Mouse (Mus musculus) E14TG2a.4 (cell line): Measurements from ENCODE around the gene Myh6.

ENCODE experiments used
- CTCF ChIP-seq: conservative IDR thresholded peaks from 2 replicates; pipeline ENCODE4 v1.5.1; 2014; ENCODE audit warnings: low read length
- NANOG ChIP-seq: IDR thresholded peaks from 2 replicates; pipeline ENCODE4 v1.6.1; 2014; ENCODE audit warnings: borderline replicate concordance, low read length, mixed read lengths

DNA sequence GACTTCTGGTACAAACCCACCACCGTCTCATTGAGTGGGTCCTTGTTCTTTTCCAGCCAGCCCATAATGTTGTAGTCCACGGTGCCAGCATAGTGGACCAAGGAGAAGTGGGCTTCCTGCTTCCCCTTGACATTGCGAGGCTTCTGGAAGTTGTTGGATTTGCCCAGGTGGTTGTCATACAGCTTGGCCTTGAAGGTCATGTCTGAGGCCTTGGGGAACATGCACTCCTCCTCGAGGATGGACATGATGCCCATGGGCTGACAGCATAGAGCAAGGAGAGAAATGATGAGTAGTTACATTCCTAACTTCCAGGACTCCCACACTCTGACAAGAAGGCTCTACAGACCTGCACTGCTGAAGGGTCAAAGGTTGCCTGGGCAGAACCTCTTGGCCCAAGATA lies 8.2 kb downstream of the Myh6 start:
- TF ChIP-seq CTCF (no peak), NANOG (no peak)
